Mouse (Mus musculus) olfactory bulb, adult 2 months (tissue): Measurements from ENCODE around the gene Chd6. TPM values are rescaled to one million over a fixed set of nuclear protein-coding genes. Genes with fewer than 3 reads are reported as not detected.

Source experiments
- H3K27ac ChIP-seq: fragments of 200-500 bp; 2 replicates; pipeline ENCODE4 v1.5.1; 2012; ENCODE audit warnings: low read depth, low read length; ENCODE audit not compliant: insufficient read depth
- H3K4me1 ChIP-seq: fragments of 200-500 bp; 2 replicates; pipeline ENCODE4 v1.6.1; 2012; ENCODE audit warnings: low read length; ENCODE audit not compliant: control insufficient read depth, insufficient read depth
- H3K4me3 ChIP-seq: fragments of 200-500 bp; 2 replicates; pipeline ENCODE4 v1.5.1; 2012; ENCODE audit warnings: mild to moderate bottlenecking, low read depth, low read length, moderate library complexity; ENCODE audit not compliant: insufficient read depth
- CTCF ChIP-seq: fragments of 200-500 bp; IDR thresholded peaks from 2 replicates; pipeline ENCODE4 v1.5.1; 2012; ENCODE audit warnings: low read depth, mild to moderate bottlenecking, low read length, moderate library complexity; ENCODE audit not compliant: insufficient read depth
- POLR2A ChIP-seq: fragments of 200-500 bp; IDR thresholded peaks from 2 replicates; pipeline ENCODE4 v1.6.1; 2012; ENCODE audit warnings: mild to moderate bottlenecking, low read depth, low read length, moderate library complexity; ENCODE audit not compliant: insufficient read depth
- WGBS: fragments of 180-500 bp; shearing (Covaris S2); methylation state at CpG from one replicate; pipeline ENCODE4 v1.1.7; 2018; 5-methylcytosine and 5-hydroxymethylcytosine counted together
- polyA plus RNA-seq: library from polyadenylated mRNA; stranded (reverse); fragments of >200 nt; gene quantifications from 2 replicates; pipeline ENCODE4 v1.2.4, GENCODE M21; 2012; ENCODE audit warnings: low replicate concordance; ENCODE audit not compliant: missing spikeins, insufficient read depth, insufficient read length

The Chd6 gene
- polyA plus RNA-seq, 1 experiment, result 148 TPM

DNA sequence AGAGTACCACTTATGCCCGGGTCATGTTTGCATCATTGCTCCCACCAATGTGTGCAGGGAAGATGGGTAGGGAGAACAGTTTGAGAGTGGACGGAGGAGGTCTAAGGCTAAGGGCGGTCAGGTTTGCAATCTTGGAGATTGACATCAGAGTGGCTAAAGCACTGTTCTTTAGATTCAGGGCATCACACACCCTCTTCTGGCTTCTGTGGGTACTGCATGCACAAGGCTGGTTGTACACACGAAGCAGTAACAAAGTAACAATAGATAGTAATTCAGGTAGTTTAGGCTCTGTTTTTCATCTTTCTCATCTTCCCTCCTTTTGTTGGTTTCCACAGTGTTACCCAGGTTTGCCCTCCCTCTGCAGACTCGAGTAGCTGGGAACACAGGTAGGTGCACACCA, 177.5 kb downstream of the Chd6 start:
- TF ChIP-seq CTCF, result no peak
- TF ChIP-seq POLR2A, result no peak
- no peak overlapping the region for H3K27ac ChIP-seq
- WGBS, result 96% methylated on average over 5 of the region's 5 CpGs

DNA sequence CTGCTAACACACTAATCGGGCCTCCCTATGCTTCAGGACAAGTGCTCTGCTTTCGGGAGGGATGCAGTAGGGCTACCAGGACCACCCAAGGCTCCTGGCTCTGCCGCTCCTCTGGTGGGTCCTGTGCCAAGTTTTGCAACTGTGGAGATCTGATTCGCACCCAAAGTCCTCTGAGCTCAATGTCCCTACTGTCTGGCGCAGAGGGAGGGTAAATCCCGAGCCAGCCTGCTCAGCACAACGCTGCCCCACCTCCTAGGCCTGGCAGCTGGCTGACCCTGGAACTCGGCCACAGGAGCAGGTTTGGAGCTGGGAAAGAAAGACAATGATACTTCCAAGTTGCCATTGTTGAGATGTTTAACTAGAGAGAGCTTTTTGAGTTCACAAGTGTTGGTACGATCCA, 183.7 kb downstream of the Chd6 start:
- H3K27ac ChIP-seq, result no peak overlapping the region
- 53% methylated on average over 9 of the region's 9 CpGs for WGBS
- TF ChIP-seq POLR2A, result no peak
- no peak for TF ChIP-seq CTCF
- H3K4me1 ChIP-seq, result peaks cover 4% of the 10 kb centered on the region; the same call in 1 of the 2 replicates
- no peak overlapping the region for H3K4me3 ChIP-seq

More for the DNA sequence above, 177.5 kb downstream of the Chd6 start:
- Histone ChIP-seq H3K4me3 (no peak overlapping the region), H3K4me1 (no peaks in the 10 kb centered on the region; the same call in 1 of the 2 replicates)

DNA sequence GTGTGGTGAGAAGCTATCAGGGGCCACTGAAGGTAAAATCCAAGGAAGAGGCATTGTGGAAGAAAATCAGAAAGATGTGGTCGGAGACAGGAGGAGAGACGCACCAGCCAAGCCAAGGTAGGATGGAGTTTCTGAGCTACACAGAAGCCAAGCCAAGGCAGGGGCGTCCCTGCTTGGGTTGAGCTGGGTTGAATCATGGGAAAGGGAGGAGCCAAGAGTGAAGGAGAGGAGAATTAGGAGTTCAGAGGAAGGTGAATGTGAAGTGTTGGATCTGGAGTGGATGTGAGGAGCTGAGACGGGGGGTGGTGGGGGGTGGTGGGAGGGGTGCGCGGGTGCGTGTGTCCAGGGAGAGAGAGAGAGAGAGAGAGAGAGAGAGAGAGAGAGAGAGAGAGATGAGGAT, 187.6 kb downstream of the Chd6 start:
- Histone ChIP-seq H3K27ac (no peak overlapping the region), H3K4me1 (peaks cover 5% of the 10 kb centered on the region; the same call in 1 of the 2 replicates), H3K4me3 (no peak overlapping the region)
- 89% methylated on average over 7 of the region's 7 CpGs for WGBS
- no peak for TF ChIP-seq CTCF
- no peak for TF ChIP-seq POLR2A

DNA sequence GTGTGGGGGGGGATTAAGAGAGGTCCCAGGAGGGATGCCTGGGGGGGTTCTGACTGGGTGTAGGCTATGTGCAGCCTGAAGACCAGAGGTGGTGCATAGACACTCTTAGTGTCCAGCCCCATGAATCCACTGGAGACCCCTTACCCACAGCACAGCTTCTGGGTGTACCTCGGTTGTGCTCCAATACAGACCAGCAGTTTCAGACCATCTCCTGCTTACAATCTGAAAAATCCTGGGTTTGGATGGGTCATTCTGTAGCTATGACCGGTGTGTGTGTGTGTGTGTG, 190.0 kb downstream of the Chd6 start:
- H3K4me1 ChIP-seq, result peaks cover 13% of the 10 kb centered on the region
- 86% methylated on average over 2 of the region's 2 CpGs for WGBS
- no peak overlapping the region for H3K27ac ChIP-seq
- H3K4me3 ChIP-seq, result no peak overlapping the region
- TF ChIP-seq CTCF (no peak), POLR2A (no peak)

DNA sequence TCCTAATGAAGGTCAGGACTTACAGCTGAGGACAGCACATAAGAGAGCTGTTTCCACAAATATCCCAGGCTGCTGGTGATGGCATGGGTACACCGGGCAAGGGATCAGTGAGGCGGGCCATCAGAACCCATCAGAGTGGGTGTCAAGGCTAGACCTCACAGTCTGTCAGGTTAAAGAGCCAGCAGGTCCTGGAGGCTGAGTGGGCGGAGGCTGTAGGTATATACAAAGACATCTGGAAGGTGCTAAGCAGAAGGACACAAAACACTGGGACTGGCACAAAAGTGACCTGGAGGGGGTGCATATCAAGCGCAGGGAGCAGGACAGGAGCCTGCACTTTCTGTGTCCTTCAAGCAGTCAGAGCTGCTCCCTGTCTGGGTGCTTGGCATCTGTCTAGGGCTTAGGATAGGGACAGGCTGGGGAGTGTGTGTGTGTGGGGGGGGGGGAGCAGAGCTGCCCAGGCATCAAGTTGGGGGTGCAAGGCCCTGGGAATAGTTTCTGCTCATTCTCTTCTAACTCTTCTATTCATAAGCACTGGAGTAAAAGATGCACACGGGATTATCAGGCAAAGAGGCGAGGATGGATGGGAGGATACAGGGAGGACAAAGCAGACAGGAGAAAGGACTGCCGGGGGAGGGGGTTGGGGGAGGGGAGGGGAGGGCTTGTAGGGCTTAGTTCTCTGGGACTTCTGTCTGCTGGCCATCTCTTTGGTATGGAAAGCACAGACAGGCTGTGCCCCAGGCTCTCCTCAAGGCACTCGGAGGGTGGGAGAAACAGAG, 190.5 kb downstream of the Chd6 start:
- 75% methylated on average over 8 of the region's 8 CpGs for WGBS
- TF ChIP-seq CTCF (no peak), POLR2A (no peak)
- Histone ChIP-seq H3K4me3 (no peak overlapping the region), H3K27ac (no peak overlapping the region), H3K4me1 (peaks cover 13% of the 10 kb centered on the region)

DNA sequence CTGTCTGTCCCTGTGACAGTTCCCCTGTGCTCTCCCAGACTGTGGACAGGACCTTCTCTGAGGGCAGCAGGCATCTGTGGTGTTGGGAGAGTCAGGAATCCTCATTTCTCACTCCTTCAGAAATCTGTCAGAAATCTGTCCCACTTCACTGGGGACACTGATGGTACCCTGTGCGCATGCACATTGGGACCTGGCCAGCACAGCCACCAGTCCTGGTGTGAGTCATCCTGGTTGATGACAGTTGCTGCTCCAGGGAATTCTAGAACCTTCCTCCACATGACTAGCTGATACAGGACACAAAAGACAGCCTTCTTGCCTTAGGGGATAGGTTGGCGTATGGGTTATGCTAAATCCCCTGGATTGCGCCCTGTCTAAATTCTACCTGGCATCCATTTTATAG, 191.6 kb downstream of the Chd6 start:
- peaks cover 14% of the 10 kb centered on the region for H3K4me1 ChIP-seq
- no peak overlapping the region for H3K4me3 ChIP-seq
- TF ChIP-seq CTCF (no peak), POLR2A (no peak)
- no peak overlapping the region for H3K27ac ChIP-seq
- 94% methylated on average over 3 of the region's 3 CpGs for WGBS

DNA sequence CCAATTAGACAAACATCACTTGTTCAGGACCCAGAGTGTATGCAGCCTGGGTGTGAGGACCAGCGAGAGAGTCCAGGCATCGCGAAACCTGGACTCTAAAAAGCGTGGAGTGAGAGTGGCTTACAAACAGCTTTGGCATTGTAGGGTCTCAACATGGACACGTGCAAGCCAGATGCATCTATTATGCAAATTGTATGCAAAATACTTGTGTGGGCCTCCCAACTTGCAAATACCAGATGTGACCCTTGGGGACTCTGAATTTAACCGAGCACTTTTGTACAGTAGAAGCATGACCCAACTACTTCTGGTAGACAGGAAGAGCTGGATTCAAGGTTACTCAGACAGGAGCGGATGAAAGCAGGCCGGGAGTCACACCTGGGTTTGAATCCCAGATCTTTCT, 192.2 kb downstream of the Chd6 start:
- TF ChIP-seq POLR2A (no peak), CTCF (no peak)
- peaks cover 20% of the 10 kb centered on the region for H3K4me1 ChIP-seq
- no peak overlapping the region for H3K4me3 ChIP-seq
- no peak overlapping the region for H3K27ac ChIP-seq
- WGBS, result 73% methylated on average over 8 of the region's 8 CpGs

DNA sequence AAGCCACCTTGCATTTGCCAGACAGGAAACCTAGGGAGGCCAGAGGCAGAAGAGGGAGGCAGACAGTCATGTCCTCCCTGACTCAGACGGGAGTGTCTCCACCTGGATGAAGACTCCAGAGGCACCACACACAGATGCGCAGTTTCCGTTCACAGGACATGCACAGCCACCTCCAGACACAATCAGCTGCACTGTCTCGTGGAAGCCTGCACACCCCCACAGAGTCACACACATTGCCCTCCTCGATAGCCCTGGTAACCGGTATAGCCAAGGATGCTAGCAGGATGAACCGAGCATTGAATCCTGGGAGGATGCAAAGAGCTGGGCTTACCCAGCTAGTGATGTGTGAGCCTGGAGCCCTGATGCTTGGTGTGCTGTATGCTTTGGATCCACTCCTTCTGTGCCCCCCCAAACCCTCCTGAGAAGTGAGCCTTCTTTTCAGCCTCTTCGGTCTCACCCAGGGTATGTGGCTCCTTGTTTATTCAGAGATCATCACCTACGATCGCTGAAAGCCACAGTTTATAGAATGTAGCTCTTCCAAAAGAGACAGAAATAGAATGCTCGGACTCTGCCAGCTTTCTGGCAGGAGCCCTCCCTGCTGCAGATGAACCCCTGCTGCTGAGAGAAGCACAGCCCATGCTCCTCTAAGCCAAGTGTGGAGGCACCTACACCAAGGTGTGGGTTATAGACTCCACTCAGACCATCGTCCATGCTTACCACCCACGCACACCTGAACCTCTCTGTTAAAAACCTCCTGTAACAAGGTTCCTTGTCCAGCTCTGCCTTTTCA, 192.9 kb downstream of the Chd6 start:
- Histone ChIP-seq H3K4me3 (no peak overlapping the region), H3K4me1 (peaks cover 25% of the 10 kb centered on the region), H3K27ac (no peak overlapping the region)
- WGBS, result 50% methylated on average over 13 of the region's 13 CpGs
- TF ChIP-seq POLR2A (no peak), CTCF (no peak)

DNA sequence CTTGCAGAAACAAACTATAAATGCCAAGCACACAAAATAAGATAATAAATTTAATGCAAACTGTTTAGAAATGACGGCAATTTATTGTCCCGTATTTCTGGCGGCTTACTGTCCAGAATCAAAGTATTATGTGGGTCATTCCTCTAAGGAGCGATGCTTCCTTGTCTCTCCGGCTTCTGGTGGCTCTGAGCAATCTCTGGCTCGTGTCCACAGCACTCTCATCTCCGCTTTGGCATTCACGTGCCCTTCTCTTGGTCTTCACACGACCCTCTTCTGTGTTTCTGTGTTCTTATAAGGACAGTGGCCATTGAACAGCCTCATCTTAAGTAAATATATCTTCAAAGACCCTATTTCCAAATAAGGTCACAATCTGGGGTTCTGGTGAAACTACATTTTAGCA, 194.2 kb downstream of the Chd6 start:
- no peak for TF ChIP-seq CTCF
- H3K27ac ChIP-seq, result no peak overlapping the region
- 89% methylated on average over 9 of the region's 9 CpGs for WGBS
- H3K4me1 ChIP-seq, result peaks cover 25% of the 10 kb centered on the region
- H3K4me3 ChIP-seq, result no peak overlapping the region

DNA sequence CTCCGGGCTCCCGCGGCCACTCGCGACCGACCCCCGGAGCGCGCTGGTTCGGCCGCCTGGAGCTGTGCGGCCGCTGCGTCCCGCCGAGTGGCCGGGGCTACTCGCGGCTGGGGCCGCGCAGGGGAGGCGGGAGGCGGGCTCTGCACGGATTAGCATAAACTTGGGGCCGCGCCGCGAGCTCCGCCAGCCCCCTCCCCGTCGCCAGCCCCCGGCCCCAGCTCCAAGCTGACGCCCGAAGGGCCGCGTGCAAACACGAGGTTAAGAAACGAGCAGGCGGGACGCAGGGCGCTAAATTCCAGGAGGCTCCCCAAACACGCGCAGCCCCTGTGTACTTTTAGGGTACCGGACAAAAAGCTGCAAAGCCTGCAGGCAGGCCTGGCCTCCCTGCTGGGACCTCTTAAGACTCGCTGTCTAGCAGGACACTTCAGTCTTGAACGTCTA, 196.6 kb downstream of the Chd6 start, which contains the start of gene Emilin3:
Emilin3 (minus strand) TSS at position 98 of the 441 bp plus-strand sequence.
- peak within 1 kb of the TSS; percentile 32 for H3K4me3 ChIP-seq
- H3K27ac ChIP-seq, result no peak within 1 kb of the TSS
- TF ChIP-seq POLR2A, result no peak
- TF ChIP-seq CTCF, result no peak
- peaks cover 25% of the 10 kb centered on the region for H3K4me1 ChIP-seq
- WGBS, result 11% methylated on average over 46 of the region's 46 CpGs
